Mouse (Mus musculus): ENCODE measurements around the gene Aire.

Gene Aire

GRCm38 (mm10) chr10:78043406-78043836 is at the start of gene Aire:
Gene Aire (minus strand): TSS chr10:78043610.
- WGBS = 4% methylated on average over 27 of the region's 27 CpGs

- WGBS = 95% methylated on average over 13 of the region's 13 CpGs
These were observed 49.3 kb upstream of the Aire start for GRCm38 (mm10) chr10:78092725-78093029.

GRCm38 (mm10) chr10:78091865-78092724 is 48.7 kb upstream of the Aire start:
- WGBS = 85% methylated on average over 23 of the region's 23 CpGs

- 54% methylated on average over 4 of the region's 4 CpGs for WGBS
These were observed 47.5 kb upstream of the Aire start for GRCm38 (mm10) chr10:78090706-78091491.

DNA sequence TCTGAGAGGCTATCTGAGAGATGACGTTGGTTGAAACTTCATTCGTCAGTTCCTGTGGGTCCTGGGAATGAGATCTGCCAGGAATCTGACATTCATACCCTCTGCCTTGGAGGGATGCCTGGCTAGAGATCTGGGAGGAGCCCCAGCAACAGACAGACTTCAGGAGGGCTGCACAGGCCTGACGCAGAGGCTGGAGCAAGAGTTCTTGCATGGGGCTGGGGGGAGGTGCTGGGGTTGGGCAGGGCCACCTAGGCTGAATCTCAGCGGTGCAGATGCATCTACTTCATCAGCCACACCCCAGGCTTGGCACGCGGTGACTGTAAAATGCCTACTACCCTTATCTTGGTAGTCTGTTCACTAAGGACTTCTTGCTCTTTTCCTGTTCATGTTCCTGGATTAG is 46.8 kb upstream of the Aire start:
- WGBS = 60% methylated on average over 6 of the region's 6 CpGs

DNA sequence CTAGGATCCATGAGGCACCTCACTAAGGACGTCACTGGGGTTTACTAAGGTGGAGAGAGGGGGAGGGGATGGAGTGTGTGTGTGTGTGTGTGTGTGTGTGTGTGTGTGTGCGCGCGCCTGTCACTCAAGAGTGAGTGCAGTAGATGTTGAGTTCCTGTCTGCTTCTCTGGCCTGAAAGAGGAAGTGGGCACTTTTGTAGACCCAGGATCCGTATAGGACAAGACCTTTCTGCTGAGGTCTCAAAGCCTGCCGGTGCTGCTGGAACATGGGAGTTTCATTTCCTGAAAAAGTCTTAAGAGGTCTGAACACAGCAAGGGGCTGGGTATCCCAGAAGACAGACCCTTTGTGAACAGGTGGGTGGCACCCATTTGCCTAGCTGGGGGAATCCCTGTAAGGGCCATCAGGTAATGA is 43.7 kb upstream of the Aire start:
- 88% methylated on average over 6 of the region's 6 CpGs for WGBS

DNA sequence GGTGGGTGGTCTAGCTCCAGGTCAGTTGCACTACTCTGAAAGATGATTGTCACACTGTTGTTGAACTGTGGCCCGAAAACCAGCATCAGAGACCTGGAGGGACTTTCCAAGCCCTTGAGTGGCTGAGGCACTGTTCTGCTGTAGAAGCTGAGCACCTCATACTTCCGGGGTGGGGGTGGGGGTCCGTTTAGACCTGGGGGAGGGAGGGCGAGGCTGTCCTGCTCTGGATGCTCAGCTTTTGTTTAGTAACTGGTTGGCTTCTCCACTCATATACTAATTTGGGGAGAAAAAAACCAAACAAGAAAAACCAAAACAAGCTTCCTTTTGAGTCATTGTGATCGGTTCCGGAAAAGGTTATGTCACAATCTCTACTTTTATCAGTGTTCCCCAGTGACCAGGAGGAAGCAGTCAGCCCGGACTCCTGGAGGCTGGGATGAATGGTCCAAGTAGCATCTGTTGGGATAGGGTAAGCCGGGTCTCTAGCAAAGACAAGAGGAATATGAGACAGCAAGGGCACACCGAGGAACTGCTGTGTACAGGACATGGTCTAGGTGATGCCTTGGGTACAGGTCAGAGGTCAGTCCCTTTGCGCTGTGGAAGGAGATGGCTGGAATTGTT is 43.1 kb upstream of the Aire start:
- whole genome bisulfite sequencing = 76% methylated on average over 10 of the region's 10 CpGs

- 96% methylated on average over 6 of the region's 6 CpGs for WGBS
These were observed 42.3 kb upstream of the Aire start for GRCm38 (mm10) chr10:78085711-78086110.

GRCm38 (mm10) chr10:78084073-78084472 is 40.7 kb upstream of the Aire start:
- WGBS = 76% methylated on average over 1 of the region's 1 CpGs

DNA sequence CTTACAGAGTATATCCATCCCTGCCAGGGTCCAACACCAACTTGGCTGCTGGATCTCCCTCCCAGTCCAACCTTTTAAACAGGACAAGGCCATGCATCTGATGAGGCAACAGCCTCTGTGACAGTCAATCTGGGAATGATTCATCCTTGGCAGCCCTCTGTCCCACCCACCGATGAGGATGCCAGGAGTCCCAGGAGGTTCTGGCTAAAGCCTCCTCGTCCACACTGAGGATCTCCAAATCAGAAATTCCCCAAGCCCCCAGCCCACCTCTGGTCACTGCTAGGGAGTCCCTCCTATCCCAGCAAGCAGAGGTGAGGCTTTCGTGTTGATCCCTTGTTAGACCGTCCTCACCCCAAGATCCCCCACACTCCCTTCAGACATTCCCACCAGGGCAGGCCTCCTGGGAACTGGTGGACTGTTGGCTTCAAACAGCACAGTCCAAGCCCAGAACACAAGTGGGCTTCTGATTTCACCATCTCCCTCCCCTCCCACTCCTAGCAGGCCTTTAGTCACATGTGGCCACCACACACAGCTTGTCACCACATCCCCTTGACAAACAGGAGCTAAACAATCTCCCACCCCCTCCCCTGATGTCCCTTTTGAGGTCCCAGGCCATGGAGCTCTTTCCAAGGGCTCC is 36.7 kb upstream of the Aire start:
- WGBS = 79% methylated on average over 4 of the region's 4 CpGs

- WGBS = 77% methylated on average over 5 of the region's 5 CpGs
These were observed 34.9 kb upstream of the Aire start for GRCm38 (mm10) chr10:78078276-78078675.

DNA sequence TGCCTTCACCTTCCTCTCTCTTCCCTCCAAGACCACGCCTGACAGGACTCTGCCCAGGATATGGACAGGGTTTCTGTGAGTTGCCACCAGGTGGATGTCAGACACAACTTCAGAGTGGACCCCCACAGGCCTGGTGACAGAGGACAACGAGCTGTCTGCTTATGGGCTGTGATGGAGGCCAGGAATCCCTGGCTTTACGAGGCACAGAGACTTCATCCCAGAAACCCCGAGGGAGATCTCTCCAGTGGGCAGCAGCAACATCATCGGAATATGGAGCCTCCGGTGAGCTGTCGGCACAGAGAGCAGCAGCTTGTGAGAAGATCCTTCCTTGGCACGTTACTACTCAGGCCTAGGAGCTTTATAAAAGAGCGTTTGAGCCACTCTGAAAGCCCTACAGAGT is 34.5 kb upstream of the Aire start:
- WGBS = 80% methylated on average over 9 of the region's 9 CpGs

DNA sequence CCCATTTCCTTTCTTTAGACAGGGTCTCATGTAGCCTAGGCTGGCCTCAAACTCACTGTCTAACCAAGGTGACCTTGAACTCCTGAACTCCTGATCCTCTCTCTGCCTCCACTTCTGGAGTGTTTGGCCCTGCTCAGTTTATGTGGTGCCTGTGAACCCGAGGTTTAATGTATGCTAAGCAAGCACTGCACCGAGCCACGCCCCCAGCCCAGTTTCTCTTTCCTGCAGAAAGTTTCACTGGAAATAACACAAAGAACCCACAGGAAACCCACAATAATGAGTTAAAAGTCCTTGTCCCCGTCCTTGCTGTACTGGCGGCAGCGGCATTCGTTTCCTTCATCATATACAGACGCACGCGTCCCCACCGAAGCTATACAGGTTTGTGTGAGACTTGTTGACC is 31.6 kb upstream of the Aire start:
- 80% methylated on average over 11 of the region's 11 CpGs for WGBS

DNA sequence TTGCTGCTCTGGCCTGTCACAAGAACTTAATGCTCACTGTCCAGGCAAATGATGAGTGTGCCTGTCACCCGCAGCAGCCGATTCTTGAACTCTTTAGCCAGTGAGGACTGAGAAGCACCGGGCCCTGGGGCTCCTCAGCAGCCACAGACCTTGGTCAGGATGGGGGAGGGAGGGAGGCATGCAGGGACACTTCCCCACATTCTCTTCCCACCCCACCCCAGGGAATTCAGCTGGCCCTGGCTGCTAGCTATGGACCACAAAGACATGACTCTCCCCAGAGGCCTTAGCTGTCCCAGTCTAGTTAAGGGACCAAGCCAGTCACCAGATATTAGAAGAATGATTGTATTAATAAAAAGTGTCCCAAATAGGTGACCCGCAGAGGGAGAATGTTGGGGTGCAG is 30.7 kb upstream of the Aire start:
- 93% methylated on average over 4 of the region's 4 CpGs for WGBS

DNA sequence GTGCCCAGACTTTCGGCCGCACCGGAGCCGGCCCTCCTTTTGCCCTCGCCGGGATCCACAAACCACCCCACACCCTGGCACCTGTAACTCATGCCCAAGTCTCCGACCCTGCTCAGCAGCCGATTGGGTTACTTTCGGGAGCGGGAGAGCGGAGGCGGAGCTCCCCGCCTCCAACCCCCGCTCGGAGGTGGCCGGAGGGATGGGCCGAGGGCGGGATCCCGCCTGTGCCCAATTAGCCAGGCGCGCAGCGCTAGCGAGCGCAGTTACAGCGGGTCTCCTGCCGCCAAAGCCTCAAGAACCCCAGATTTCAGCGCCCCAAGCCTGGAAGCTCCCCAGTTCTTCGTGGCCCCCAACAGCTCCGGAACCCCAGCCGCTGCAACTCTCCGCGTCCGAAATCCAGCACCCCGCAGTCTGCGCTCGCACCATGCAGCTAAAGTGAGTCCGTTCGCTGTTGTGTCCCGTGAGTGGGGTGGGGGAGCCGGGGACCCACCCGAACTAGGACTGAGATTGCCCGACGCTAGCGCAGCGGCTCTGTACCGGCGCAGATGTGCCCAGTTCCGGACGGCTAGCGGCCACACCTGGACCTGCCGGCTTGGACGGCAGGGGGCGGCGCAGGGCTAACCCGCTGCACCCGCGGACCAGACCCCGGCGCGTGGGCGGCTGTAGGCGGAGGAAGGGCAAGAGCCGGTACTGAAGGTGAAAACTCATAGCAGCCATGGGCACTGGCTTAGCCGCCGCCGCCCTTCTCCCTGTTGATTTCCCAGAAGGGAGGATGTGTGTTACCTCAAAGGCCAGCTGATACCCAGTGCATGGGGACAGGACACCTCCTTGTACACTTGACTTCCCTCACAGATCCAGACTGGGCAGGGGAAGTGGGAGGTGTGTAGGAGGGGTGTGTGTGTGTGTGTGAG is 25.9 kb upstream of the Aire start, which contains the start of gene Icosl:
Icosl (plus strand) TSS at position 202 of the 911 bp plus-strand sequence.
- under 1% methylated on average over 66 of the region's 66 CpGs for WGBS

DNA sequence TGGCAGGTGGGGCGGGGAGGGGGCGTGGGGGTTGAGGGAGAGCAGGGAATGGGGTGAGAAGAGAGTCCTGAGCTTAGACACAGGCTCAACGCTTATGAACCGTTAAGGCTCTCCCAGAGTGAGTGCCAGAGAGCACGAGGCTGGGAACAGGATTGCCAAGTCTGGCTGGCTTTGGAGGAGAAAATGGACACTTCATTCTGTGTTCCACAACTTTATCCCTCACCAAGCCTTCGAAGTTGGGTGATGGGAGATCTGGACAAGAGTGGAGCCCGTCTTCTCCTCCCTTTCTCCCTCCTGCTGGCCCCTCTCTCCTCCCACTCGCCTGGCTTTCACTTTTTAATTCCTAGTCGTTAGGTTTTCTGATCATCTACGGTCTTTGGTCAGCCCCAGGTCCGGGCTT is 25.1 kb upstream of the Aire start:
- WGBS = 23% methylated on average over 11 of the region's 11 CpGs

DNA sequence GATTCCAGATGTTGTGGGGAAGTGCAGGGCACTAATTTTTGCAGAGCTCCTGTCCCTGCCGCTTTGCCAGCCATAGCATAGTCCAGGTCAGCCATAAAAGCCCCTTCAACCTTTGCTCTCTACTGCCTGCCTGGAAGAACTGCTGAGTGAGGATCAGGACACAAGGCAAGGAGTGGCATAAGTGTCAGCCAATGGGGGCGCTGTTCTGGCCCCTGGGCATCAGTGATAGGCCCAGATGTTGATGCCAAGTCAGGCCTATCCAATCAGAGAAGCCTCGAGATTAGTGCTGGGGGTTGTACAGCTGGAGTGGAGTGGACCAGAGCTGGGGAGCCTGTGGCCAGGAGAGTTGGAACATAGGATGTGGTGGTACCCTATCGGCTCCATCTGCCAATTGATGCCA is 23.8 kb upstream of the Aire start:
- 61% methylated on average over 4 of the region's 4 CpGs for WGBS

- 87% methylated on average over 9 of the region's 9 CpGs for WGBS
These were observed 19.7 kb upstream of the Aire start for GRCm38 (mm10) chr10:78063122-78063521.

GRCm38 (mm10) chr10:78057056-78057455 is 13.6 kb upstream of the Aire start:
- 93% methylated on average over 8 of the region's 8 CpGs for WGBS

GRCm38 (mm10) chr10:78054633-78055565 is 11.5 kb upstream of the Aire start:
- WGBS = 67% methylated on average over 19 of the region's 19 CpGs
